Mouse (Mus musculus): ENCODE results near the gene Gm45062. TPM values are rescaled to one million over a fixed set of nuclear protein-coding genes. Genes with fewer than 3 reads are reported as not detected.
"Not testable (repeated sequence)": the region's sequence is repeated elsewhere in the genome, so short reads cannot be mapped to it uniquely, and the experiment has no call there.

Gene Gm45062
- total RNA-seq, 4 experiments from 2014 or later, result 0.07 to 1.5 (median 1.1) TPM; not detected in 1

GRCm38 (mm10) chr6:8316201-8316600 lies 57.0 kb downstream of the Gm45062 start:
- no peak for DNase-seq

- no peak for DNase-seq
These were observed 60.3 kb downstream of the Gm45062 start for GRCm38 (mm10) chr6:8319591-8319990.

- DNase-seq, result not testable (repeated sequence)
These were observed 72.2 kb downstream of the Gm45062 start for GRCm38 (mm10) chr6:8331496-8331895.

GRCm38 (mm10) chr6:8333380-8333779 lies 74.1 kb downstream of the Gm45062 start:
- DNase-seq, result no peak

DNA sequence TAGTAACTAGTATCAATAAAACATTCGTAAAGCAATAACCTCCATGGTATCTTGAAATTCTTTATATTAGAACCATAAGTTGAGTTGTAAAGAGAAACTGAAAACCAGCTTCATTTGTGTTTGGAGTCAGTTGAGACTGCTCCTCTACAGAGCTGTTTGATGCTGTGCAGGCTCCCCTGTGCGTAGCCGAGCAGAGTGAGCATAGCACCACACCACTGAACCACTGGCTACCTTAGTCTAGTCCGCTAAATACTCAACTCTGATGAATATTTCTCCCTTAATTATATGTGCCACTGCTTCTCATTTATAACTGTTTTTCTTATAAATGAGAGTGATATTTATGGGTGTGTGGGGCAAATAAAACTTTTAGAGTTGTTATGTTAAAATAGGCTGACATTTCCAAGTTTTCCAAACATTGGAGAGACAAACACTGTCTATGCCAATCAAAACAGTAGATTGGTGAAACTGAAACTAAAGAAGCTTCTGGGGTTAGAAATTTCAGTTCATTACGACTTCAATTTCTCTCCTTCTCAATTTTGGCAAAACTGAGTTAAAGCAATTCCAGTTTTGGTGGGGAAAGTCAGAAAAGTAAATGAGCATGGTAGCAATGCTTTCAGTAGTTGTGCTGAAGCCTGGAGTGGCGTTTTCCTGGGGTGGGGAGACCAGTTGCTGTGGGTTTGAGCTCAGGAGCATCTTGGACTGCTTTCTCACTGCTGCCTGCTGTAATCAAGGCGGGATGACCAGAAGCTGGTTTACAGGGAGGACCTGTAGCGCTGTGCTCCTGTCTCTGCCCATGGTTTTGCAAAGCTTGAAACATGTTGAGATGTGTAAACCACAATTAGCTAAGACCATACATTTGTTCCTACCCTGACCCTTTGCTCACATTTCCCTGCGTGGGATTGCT lies 77.5 kb downstream of the Gm45062 start:
- no peak for DNase-seq

DNA sequence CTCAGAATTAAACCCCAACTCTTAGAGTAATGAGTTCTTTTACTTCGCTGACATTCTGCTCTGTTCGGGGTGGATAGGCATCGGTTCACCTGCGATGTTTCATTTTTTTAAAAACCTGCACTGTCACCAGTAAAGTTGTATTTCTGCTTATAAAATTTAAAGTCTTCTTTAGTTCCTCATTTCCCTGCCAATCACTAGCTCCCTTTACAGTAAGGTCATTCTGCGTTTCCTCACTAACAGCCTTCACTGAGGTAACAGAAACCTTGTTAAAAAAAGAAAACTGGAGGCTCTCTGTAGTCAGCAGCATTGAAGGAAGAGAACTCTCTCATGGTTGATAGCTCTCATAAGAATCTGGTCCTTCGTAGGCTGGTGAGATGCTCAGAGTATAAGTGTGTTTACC lies 80.2 kb downstream of the Gm45062 start:
- no peak for DNase-seq

DNA sequence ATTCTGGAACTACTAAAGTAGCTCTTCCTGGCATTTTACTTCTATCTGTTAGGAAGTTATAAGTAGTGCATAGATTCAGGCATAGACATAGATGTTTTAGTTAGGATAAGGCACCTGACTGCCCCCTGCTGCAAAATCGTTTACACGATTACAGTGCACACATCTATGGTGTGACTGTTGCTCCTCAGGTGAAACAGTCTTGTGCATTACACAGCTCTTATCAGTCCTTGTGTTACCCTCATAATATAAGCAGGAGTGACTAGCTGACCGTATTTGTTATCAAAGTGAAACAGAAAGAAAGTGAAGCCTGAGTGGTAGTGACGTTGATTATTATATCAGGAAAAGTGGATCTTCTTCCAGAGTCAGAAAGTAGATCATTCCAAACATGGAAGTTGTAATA lies 84.0 kb downstream of the Gm45062 start:
- no peak for DNase-seq

- DNase-seq, result no peak
These were observed 86.1 kb downstream of the Gm45062 start for GRCm38 (mm10) chr6:8345219-8345856.

DNA sequence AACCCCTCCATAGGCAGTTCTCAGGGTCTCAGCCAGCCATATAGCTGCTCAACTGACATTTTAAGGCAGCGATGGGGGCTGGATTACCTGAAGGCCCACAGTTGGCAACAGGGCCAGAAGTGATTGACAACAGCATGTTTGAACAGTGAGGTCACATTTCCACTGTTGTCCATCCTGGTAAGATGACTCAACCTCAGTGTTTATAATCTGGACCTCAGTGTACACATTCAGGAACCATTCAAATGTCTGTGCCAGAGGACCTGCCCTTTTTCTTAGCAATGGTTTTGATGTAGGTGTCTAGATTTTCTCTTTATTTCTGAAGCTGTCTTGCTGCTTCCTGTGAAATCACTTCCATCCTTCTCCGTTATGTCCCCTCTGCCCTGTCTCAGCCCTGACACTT lies 87.9 kb downstream of the Gm45062 start:
- no peak for DNase-seq

DNA sequence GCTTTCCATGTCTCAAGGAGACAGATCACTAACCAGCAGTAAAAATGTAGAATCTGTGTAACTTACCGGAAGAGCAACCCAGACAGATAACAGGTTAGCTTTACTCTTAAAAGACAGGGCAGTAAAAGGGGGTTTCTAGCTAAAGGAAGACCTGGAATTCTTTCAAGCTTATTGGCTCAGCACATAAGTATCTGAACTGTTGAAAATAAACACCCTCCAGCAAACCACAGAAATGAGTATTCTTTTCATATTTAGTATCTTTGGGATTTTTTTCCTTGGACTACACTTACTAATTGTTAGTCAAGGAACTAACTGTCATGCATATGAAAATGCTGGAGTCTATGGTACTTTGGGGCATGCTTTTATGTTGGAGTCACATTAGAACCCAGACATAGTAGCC lies 89.1 kb downstream of the Gm45062 start:
- DNase-seq, result no peak

DNA sequence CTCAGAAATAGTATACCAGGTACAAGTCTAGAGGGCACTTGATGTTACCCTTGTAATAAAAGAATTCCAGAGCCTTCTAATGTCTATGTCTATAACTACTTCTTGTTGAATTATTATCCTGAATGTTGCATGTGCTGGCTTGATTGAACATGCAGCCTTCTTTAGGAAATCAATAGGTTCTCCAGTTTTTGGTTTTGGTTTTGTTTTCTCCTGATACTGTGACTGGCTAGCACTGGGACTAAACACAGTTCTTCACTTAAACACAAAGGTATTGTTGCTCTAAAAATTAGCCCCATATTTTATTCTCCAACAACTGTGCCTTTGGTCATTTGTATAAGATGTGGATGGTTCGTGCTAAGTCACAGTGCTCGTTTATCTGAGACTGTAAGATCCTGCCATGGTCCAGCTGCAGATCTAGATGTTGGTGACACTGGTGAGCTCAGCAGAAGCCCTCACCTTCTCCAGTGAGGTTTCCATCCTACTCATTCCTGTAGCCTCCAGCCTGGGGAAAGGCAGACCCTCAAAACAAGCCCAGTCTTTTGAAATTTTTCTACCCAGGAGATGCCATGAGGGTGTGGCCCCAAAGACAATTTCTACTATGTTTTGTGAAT lies 89.9 kb downstream of the Gm45062 start:
- DNase-seq, result no peak

GRCm38 (mm10) chr6:8351507-8351906 lies 92.3 kb downstream of the Gm45062 start:
- no peak for DNase-seq

DNA sequence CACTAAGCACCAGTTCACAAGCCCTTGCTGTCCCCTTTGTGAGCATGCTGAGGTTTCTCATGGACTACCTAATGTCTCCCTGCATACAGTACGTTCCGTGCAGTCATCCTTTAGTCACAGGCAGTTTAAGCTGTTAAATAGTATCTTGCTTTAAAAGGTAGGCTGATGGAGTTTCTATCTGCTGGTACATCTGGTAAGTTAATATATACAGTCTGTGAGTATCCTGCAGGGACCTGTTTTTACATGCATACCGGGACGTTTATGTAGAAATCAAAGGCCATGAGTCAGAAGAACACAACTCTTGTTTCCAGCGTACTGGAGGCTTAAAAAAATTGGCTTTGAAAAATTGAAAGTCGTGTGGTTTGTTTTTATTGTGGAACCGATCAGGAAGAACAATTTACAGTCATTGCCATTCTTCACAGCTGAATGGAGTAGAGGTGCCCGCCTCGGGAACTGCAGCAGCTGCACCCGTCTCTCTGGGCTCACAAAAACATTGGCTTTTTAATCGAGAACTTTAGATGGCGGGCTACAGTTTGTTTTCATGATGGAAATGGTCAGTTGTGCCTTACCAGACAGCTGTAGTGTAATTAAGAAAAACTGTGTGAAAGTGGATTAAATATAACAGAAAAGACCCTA lies 93.4 kb downstream of the Gm45062 start:
- DNase-seq, result no peak

DNA sequence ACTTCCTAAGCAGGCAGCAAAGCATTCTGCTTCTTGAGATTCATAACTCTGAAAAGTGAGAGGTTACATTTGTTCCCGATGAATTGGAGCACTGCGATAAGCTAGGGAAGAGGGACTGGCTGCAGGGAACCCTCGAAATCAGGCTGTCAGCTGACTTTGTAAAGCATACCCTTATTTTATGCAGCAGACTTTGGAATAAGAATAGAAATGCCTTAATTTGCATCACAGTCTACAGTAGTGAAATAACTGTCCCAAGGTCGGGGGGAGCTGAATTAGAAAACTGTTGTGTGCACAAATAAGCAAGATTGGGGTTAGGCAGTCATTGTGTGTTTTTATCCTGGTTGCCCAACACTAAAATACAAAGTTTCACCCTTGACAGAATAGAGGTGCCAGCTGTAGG lies 94.2 kb downstream of the Gm45062 start:
- DNase-seq, result no peak

DNA sequence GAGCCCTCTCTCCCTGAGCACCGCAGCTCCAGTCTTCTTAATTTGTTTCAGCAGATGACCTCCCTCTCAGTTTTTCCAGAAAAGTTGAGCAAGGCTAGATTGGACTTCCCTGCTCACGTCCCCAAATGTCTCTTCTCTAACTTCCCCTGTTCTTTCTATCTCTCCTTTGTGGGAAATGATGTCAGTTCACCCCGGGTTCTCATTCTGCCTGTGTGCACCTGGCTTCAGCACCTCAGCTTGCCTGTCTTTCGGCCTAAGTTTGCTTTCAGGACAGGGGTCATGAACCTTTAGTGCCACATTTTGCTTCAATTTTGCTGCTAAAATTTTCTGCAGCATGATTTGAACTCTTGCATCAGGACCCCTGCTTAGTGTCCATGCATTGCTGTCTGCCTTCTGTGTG lies 95.6 kb downstream of the Gm45062 start:
- DNase-seq, result no peak

DNA sequence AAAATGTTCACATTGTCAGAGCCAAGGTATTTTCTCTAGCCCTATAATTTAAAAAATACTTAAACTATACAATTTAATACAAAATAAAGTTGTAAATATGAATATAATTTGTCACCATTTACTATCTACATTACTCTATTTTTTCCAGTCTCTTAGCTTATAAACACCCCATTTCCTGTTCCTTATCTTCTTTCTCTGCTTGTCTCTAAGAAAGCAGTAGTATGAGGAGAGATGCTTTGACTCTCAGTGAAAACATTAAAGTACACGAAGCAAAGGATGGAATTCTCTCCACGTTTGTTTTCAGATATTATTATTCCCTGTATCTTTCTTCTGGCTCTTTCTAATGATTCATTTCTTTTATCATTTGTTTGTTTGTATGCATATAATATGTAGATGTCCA lies 99.0 kb downstream of the Gm45062 start:
- no peak for DNase-seq

DNA sequence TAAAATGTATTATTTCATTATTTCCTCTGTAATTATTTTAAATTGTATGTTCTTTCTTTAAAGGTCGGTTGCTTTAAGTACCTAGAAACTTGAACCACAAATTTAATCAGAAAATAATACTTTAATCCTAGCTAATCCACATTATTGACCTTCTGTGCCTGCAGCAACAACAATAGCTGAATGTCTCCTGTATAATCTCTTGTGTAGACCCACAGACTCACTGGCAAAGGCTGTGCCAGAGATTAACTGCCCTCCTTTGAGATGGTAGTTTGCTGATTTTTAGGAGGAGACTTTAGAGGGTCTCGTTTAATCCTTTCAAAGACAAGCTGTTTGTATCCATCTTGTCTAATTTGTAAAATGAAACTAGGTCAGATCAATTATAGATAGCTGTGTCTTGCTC lies 99.5 kb downstream of the Gm45062 start:
- DNase-seq, result no peak

GRCm38 (mm10) chr6:8360805-8361204 lies 101.6 kb downstream of the Gm45062 start:
- no peak for DNase-seq

GRCm38 (mm10) chr6:8364033-8364756 lies 104.9 kb downstream of the Gm45062 start:
- DNase-seq, result no peak

DNA sequence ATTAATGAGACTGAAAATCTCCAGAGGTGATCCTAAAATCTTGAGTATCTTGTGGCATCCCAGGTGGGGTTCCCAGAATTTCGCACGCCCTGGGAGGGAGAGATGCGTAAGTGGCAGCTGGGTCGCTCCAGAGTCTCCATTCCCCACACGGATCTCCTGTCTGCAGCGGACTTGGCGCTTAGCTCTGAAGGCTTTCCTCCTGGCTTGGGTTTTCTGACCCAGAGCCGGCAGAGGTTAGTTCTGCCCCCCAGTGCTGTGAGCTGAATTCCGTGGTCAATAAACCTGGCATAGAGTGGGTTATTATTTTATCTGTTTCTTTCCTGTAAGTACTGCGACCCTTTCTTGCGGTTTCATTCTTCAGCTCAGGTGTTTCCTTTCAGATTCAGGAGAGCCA lies 105.5 kb downstream of the Gm45062 start:
- no peak for DNase-seq

- no peak for DNase-seq
These were observed 108.4 kb downstream of the Gm45062 start for GRCm38 (mm10) chr6:8367675-8368074.

DNA sequence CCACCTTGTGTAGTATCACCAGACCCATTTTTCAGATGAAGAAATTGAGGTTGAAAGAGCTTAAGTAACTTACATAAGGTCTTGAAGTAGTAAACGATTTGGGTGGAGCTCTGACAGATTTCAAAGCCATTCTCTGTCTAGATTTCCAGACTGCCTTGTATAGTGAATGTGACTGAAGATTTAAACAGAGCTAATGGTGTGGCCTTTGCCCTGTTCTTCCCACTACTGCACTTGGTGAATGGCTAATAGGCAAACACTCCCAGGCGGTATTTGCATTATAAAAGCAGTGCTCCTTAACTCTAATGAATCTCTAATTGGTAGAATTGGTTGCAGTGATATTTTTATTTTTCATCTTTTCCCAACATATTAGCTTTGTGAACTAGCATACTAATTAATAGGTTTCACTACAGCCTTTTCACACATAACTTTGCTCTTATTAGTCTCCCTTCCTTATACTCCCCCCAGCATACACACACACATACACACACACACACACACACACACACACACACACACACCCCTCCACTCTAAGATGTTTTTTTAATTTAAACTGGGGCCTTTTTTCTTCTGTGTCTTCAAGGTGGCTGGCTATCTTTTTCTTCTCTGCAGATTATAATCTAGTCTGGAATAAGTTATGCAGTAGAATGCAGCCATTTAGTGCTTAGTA lies 109.1 kb downstream of the Gm45062 start:
- DNase-seq, result no peak

Data from adrenal gland, adult 8-10 months (tissue).